Mouse (Mus musculus) lung, postnatal 0 days (tissue): Measurements from ENCODE around the gene Vpreb1.

Experiments
- CTCF ChIP-seq: IDR thresholded peaks from 2 replicates; pipeline ENCODE4 v1.5.1; 2016; ENCODE audit warnings: antibody characterized with exemption, mild to moderate bottlenecking
- EP300 ChIP-seq: IDR thresholded peaks from 2 replicates; pipeline ENCODE4 v1.6.1; 2016; ENCODE audit warnings: antibody characterized with exemption, mild to moderate bottlenecking, control low read depth

GRCm38 (mm10) chr16:16897056-16897584 is 26.5 kb upstream of the Vpreb1 start:
- TF ChIP-seq CTCF (no peak), EP300 (no peak)
